Mouse (Mus musculus): Measurements from ENCODE around the gene Ptgir.

The Ptgir gene

DNA sequence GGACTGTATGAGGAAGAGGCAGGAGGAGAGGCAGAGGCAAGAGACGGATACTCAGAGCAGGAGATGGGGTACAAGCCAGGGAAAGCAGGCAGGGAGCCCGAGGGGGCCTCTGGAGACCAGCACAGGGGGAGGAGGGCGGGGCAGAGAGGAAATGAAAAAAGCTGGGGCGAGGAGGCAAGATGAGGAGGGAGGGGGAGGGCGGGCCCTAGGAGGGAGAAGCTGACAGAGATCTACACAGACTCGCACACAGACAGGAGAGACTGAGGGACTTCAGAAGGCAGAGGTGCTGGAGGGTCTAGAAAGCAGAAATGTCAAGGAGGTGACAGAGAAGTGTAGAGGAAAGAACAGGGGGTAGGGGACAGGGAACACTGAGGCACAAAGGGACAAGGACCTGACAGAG is at the start of gene Ptgir:
Gene Ptgir, plus strand, starts transcription at position 210 of the 400 bp plus-strand sequence.
- no peak for DNase-seq (ENCODE audit: low spot score)

DNA sequence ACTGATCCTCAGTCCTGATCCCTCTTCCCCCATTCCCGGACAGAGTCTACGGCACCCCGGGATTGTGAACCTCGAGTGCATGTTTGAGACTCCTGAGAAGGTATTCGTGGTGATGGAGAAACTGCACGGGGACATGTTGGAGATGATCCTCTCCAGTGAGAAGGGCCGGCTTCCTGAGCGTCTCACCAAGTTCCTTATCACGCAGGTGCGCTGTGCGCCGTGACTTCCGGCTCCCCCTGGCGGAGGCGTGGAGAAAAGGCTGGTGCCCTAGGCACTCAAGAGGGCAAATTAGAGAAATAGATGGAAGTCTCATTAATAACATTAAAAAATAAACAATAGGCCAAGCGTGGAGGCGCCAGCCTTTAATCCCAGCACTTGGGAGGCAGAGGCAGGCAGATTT is 48.0 kb upstream of the Ptgir start:
- no peak for DNase-seq (ENCODE audit: low spot score)

DNA sequence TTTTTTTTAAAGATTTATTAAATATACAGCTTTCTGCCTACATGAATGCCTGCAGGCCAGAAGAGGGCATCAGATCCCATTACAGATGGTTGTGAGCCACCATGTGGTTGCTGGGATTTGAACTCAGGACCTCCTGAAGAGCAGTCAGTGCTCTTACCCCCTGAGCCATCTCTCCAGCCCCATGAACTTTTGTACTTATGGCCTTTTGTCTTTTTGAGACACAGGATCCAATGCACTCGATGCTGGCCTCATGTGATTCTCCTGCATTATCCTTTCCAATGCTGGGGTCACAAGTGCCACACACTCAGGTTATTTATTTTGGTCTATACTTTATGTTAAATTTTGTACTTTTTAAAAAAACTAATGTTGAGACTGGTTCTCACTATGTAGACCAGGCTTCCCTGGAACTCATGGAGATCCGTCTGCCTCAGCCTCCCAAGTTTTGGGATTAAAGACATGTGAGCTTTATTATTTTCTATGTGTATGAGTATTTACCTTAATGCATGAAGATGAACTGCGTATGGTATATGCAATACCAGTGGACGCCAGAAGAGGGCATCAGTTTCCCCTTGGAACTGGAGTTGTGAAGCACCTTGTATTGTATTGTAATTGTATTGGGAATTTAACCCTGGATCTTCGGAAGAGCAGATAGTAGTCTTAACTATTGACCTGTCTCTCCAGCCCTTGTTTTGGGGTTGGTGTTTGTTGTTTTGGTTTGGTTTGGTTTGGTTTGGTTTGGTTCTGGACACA is 46.2 kb upstream of the Ptgir start:
- no peak for DNase-seq (ENCODE audit: low spot score)

DNA sequence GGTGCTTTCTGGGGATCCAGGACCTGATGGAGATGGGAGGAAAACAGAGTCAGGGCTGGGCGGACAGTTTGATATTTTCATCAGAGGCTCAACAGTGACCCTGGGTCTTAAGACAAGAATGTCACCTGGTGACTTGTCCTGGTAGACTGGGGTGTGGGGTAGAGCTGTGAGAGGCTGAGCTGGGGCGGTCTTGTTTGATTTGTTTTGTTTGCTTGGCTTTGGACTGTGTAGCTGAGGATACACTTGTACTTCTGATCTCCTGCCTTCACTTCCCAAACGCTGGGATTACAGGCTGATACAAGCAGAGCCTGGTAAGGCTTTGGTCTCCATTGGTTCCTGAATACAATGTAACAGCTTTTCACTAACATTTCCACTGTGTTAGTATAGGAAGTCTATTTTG is 38.8 kb upstream of the Ptgir start:
- DNase-seq (ENCODE audit: low spot score) = no peak

DNA sequence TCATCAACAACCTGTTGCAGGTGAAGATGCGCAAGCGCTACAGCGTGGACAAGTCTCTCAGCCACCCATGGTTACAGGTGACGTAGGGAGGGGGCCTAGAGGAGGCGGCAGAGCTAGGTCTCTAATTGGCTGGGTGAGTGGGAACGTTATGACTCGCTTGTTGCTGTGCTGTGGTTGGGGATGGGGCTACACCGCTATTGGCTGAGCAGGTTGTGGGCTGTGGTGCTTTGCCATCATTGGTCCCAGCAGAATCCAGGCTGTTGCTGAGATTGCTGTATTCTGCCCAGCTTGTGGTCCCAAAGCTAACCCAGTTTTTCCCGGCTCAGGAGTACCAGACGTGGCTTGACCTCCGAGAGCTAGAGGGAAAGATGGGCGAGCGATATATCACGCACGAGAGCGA is 36.8 kb upstream of the Ptgir start:
- DNase-seq (ENCODE audit: low spot score) = no peak

DNA sequence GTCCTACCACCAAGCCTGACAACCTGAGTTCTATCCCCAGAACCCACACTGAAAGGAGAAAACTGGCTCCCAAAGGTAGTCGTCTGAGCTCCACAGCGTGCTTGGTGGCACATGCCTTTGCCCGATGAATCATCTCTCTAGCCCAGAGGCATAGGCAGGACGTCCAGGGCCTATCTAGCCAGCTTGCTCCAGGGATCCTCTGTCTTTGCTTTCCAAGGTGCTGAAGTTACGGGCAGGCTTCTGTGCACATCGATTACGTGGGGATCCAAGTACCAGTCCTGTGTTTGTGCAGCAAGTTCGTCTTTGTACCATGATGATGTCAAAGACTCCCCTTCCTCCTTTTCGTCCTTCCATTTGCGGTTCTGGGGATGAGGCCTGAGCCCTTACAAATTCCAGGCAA is 34.7 kb upstream of the Ptgir start:
- no peak for DNase-seq (ENCODE audit: low spot score)

DNA sequence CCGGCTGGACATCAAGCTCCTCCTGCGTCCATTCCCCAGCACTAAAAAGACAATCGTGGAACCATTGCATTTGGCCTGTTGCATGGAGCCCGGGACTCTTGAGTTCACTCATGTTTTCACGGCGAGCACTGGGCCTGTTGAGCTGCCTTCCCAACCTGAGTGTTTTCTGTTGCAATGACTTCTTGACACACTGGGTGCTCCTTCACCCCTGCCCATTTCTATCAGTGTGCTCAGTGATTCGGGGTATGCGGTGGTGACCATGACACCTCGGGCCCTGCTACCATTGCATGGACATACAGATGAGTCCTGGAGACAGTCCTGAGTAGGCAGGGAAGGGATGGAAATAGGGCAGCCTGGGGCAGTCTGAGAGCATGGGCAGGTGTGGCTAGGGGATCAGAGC is 33.8 kb upstream of the Ptgir start:
- DNase-seq (ENCODE audit: low spot score) = no peak

DNA sequence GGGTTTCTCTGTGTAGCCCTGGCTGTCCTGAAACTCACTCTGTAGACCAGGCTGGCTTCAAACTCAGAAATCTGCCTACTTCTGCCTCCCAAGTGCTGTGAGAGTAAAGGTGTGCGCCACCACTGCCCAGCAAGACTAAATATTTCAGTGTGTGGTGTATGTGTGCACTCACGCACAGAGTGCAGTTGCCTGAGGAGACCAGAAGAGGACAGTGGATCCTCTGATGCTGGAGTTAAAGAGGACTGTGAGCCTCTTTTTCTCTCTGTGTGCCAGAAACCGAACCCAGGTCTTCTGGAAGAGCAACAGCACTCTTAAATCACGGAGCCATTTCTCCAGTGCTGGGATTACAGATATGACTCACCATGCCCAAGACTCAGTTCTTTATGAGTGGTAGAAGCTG is 32.9 kb upstream of the Ptgir start:
- no peak for DNase-seq (ENCODE audit: low spot score)

DNA sequence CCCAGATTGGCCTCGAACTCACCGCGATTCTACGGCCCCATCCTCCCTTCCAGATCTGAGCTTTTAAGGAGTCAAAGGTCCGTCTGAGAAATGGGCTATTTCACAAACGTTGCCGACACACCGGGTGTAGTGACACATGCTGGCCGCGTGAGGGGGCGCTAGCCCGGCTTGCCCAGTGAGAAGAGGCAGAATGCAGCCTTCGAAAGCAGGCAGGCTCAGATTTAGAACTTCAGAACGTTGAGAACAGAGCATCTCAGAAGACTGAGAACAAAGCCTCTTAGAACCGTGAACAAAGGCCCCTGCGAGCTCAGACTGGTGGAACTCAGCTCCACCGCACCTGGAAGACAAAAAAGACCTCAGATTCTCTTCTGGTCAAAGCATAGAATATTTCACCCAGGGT is 32.1 kb upstream of the Ptgir start:
- peak; percentile 77 for DNase-seq (ENCODE audit: low spot score)

DNA sequence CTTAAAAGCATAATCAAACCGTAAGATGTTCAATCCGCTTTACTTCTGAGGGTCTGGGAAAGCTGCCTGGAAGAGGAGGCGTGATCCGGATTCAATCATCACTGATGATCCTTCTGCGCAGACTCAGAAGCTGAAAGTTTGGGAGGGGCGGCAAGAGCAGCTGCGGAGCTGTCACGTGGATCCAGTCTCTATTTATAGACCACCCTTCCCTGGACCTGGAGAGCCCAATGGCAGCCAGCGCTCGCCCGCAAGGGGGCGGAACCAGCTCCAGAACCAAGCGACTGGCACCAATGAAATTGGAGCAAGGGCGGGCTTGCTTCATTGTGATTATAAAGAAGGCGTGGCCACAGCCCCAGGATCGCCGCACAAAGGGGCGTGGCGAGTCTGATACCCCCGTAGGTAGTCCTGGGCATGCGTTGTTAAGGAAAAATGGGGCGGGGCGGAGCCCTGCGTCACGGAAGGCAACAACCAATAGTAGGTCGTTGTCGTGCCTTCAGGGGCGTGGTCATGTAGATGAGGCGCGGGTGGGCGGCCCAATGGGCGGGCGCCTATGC is 31.5 kb upstream of the Ptgir start:
- DNase-seq (ENCODE audit: low spot score) = peak; percentile 99

DNA sequence AGATGAGACGGTGACA is 31.2 kb upstream of the Ptgir start, which contains the start of gene Dact3:
Gene Dact3, plus strand, starts transcription at position 8 of the 16 bp plus-strand sequence.
- no peak for DNase-seq (ENCODE audit: low spot score)

DNA sequence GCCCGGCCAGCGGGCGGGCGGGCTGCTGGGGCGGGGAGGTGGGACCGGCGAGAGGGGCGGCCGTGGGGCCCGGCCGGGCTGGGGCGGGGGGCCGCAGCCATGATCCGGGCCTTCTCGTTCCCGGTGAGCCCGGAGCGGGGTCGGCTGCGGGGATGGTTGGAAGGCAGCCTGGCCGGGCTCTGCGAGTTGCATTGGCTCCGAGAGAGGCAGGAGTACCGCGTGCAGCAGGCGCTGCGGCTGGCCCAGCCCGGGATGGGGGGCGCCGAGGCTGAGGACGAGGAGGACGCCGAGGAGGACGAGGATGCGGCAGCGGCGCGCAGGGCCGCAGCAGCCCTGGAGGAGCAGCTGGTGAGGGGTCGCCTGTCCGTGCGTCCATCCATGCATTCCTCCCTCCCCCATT is 31.0 kb upstream of the Ptgir start:
- no peak for DNase-seq (ENCODE audit: low spot score)

DNA sequence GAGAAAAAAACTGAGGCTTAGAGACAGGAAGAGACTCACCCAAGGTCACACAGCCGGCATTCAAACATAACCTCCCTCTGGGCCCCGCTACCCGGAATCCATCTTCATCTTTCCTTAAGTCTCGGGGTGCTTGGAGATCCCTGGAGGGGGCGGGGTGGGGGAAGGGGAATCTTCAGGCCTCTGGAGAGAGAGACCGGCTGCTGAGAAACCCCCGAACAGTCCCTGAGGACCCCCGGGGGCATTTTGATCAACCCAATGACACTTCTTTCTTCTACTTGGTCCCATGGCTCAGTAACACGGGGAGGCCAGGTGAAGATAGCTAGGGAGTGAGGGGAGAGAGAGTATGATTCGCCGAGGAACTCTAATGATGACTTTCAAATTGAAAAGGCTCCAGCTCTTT is 30.3 kb upstream of the Ptgir start:
- DNase-seq (ENCODE audit: low spot score) = no peak

DNA sequence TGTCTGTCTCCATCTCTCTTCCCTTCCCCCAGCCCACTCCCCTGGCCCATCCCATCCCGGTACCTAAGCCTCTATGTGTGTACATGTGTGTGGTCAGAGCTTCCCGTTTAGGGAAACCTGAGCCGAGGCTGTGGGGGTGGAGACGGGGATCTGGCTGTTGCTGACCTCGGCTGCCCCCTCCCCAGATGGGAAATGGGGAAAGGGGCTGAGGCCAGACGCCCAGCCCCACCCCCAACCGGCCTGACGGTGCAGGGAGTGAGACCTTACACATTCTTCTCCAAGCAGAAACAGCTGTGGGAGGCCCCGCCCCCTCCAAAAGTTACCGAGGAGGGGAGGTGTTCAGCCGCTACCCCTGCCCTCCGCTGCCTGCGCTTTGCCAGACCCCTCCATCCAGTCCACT is 29.7 kb upstream of the Ptgir start:
- no peak for DNase-seq (ENCODE audit: low spot score)

DNA sequence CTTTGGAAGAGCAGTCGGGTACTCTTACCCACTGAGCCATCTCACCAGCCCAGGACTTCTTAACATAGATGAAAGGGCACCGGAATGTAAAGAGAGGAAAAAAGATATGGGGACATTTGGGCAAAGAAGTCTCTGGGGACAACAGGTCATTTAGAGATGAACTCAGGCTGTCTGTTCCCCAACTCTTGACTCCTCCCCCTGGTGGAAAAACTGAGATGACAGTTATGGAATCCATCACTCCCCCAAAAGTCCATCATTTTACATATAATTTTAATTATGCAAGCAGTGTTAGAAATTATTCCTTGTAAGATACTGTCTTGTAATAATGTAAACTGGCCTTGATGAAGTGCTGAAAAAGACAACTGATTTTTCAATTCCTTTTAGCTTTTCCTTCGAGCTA is 28.6 kb upstream of the Ptgir start:
- no peak for DNase-seq (ENCODE audit: low spot score)

DNA sequence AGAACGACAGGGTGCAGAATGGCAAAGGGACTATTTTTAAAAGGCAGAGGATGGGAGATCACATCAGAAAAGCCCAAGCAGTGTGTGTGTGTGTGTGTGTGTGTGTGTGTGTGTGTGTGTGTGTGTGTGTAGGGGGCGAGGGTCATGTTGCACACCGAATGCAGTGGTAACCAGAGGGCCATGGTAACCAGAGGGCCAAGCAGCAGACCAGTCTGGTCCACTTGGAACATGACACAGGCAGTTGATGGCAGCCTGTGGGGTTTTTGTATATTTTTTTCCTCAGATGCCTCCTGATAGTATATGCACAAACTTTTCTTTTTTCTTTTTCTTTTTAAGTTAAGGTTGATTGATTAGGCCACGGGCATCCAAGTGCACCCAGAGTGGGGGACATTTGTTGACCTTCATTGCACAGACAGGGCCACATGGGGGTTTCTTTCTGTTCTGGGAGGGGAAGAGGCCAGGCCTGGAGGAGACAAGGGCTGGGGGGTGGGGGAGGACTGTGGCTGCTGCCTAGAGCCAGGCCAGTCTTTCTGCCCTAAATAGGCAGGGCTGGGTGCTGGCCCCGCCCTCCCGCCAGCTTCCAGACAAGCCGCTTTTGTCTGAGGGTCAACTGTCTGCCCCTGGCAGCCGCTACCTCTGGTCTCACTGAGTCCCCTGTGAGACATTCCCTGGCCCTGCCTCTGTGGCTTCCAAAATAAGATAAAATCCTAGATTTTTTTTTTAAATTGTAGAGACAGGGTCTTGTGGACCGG is 26.3 kb upstream of the Ptgir start:
- DNase-seq (ENCODE audit: low spot score) = peak; percentile 47

DNA sequence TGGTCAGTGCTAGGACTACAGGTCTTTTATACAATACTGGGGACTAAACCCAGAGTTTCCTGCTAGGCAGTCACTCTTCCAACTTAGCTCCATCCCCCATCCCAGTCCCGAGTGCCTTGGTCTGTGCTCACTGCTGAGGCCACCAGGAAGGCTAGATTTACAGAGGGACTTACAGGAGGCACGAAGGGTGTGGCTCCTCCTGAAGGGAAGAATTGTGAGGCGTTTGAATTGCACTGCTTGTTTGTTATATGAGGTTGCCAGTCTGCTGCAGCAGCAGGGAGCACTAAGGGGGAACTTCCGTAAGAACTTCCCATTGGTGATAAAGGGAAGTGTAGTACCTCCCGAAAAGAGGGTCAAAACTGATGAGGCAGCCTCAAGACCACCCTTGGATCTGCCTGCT is 25.7 kb upstream of the Ptgir start:
- no peak for DNase-seq (ENCODE audit: low spot score)

DNA sequence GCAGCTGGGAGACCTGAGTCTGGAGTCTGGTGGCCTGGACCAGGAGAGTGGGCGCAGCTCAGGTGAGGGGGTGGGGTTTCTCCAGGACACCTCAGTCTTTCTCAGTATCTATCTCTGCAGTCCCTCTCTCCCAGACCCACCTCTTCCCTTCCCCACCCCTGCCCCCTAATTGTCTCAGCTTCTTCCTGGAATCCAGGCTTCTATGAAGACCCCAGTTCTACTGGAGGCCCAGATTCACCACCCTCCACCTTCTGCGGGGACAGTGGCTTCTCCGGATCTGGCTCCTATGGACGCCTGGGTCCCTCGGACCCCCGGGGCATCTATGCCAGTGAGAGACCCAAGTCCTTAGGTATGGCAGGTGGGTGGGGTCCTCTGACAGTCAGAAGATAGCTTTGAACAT is 23.1 kb upstream of the Ptgir start:
- DNase-seq (ENCODE audit: low spot score) = no peak

DNA sequence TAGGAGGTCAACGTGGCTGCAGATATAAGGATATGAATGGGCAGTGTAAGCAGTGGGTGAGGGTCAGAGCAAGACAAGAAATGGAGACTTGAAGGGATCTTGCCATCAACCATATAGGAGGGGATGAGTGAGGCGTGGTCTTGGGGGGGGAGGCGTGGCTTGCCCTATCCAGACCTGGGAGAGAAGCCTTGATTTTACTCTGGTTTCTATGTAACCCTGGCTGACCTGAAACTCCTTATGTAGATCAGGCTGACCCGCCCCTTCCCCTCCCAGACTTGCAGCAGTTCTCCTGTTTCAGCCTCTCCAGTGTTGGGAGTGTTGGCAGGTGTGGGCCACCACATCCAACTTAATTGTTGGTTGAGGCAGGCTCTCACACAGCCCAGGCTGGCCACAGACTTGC is 22.0 kb upstream of the Ptgir start:
- DNase-seq (ENCODE audit: low spot score) = no peak

DNA sequence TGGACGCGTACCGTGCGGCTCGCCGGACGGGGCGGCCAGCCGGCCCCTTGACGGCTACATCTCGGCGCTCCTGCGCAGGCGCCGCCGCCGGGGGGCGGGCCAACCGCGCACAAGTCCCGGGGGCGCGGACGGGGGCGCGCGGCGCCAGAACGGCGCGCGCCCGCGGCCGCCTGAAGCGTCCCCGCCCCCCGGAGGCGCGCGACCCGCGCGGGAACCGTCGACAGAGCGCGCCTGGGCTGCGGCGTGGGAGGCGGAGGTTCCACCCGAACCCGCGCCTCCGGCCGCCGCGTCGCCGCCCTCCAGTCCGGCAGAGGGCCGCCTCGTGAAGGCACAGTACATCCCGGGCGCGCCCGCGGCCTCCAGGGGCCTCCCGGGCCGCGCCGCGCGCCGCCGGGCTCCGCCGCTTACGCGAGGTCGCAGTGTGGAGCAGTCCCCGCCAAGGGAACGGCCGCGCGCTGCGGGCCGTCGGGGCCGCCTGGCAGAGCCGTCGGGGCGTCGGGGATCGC is 21.0 kb upstream of the Ptgir start:
- DNase-seq (ENCODE audit: low spot score) = no peak

DNA sequence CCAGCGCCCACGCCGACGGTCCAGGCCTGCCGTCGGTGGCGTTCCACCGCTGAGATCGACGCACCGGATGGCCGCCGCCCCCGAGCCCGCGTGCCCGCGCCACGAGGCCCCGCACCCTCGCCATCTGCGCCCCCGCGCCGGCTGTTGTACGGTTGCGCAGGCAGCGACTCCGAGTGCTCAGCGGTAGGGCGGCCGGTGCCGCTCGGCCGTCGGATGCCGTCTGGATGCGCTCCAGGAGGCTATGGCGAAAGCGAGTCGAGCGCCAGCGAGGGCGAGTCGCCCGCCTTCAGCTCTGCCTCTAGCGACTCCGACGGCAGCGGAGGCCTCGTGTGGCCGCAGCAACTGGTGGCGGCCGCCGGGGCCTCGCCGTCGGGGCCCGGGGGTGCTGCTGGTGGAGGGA is 20.4 kb upstream of the Ptgir start:
- no peak for DNase-seq (ENCODE audit: low spot score)

DNA sequence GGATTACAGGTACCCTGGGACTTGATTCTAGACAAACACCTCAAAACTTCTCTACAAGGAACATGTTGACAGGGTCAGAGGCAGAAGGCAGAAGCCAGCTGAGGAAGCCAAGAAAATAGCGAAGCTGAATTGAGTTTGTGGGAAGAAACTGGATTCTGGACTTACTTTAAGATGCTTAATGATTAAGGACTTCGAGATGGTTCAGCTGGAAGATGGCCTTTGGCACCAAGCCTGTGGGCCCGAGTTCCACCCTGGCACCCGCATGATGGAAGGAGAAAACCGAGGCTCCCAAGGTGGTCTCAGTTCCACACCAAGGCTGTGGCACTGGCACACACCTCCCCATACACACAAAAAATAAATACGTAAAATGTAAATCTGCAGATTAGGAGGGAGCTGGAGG is 15.8 kb upstream of the Ptgir start:
- DNase-seq (ENCODE audit: low spot score) = no peak

DNA sequence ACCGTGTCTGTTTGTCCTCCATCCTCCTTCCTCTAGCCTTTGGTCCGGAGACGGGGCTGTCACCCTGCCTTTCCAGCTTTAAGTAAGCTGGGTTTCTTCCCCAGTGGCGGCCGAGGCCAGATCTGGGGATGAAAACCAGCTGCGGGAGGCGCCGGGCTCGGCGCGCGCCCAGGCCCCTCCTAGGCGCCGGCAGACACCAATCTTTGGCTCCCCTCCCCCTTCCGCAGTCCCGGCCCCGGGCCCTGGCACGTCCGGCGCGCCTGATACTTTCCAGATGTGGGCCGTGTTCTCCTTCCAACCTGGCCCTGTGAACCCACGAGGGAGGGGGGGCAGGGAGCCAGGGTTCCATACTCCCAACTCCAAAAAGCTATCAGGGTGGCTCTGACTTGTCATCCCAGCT is 15.3 kb upstream of the Ptgir start:
- DNase-seq (ENCODE audit: low spot score) = peak; percentile 74
